Mouse (Mus musculus) cerebellum, adult 2 months (tissue): ENCODE data around the gene Lsm11. TPM values are rescaled to one million over a fixed set of nuclear protein-coding genes. Genes with fewer than 3 reads are reported as not detected.

Experiments
- DNase-seq, 2 experiments: peaks; one replicate each; pipeline ENCODE4 v3.0.0; 2021
- H3K27ac ChIP-seq: fragments of 200-500 bp; 2 replicates; pipeline ENCODE4 v1.5.1; 2012; ENCODE audit warnings: low read length, control low read depth, inconsistent platforms; ENCODE audit not compliant: insufficient read depth
- H3K27me3 ChIP-seq: fragments of 200-500 bp; 2 replicates; pipeline ENCODE4 v1.6.1; 2012; ENCODE audit warnings: inconsistent platforms, mild to moderate bottlenecking, low read length, moderate library complexity; ENCODE audit not compliant: control insufficient read depth, insufficient read depth
- H3K4me1 ChIP-seq: fragments of 200-500 bp; 2 replicates; pipeline ENCODE4 v1.6.1; 2011; ENCODE audit warnings: low read length; ENCODE audit not compliant: control insufficient read depth, insufficient read depth
- H3K4me3 ChIP-seq: fragments of 200-500 bp; replicated peaks from 2 replicates; pipeline ENCODE3; 2011; ENCODE audit warnings: mild to moderate bottlenecking, low read depth, low read length, control low read depth; ENCODE audit not compliant: insufficient read depth
- CTCF ChIP-seq: fragments of 200-500 bp; IDR thresholded peaks from 2 replicates; pipeline ENCODE4 v1.5.1; 2011; ENCODE audit warnings: low read depth, mild to moderate bottlenecking, control low read depth, low read length, moderate library complexity, borderline replicate concordance; ENCODE audit not compliant: insufficient read depth
- POLR2A ChIP-seq: fragments of 200-500 bp; IDR thresholded peaks from 2 replicates; pipeline ENCODE4 v1.6.1; 2011; ENCODE audit warnings: low read length, control low read depth, borderline replicate concordance; ENCODE audit not compliant: insufficient read depth
- WGBS: fragments of 180-500 bp; shearing (Covaris S2); methylation state at CpG from one replicate; pipeline ENCODE4 v1.1.7; 2018; 5-methylcytosine and 5-hydroxymethylcytosine counted together
- polyA plus RNA-seq: library from polyadenylated mRNA; depleted of rRNA; stranded (reverse); fragments of >200 nt; gene quantifications from 2 replicates; pipeline ENCODE4 v1.2.3, GENCODE M21; 2012

Gene Lsm11
- polyA plus RNA-seq, 1 experiment: 20.8 TPM

DNA sequence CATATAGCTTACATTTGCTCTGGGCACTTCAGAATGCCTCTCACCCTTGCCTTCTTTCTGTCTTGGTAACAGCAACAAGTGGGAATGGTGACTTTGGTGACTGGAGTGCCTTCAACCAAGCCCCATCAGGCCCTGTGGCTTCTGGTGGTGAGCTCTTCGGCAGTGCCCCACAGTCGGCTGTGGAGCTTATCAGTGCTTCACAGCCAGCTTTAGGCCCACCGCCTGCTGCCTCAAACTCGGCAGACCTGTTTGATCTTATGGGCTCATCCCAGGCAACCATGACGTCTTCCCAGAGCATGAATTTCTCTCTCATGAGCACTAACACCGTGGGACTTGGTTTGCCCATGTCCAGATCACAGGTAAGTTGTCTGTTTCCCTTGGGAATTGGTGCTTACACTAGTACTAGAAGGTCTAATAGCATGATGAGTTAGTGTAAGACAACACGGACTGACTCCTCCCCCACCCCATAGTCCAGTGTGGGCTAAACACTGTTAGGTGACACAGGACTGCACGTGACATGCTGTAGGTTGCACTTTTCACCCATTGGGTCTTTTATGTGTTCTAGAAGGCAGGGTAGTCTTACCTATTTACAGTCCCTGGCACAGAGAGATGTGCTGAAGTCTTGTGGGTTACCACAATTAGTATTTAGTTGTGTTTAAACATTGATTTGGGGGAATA, 38.5 kb downstream of the Lsm11 start:
- TF ChIP-seq POLR2A: no peak
- no peak for TF ChIP-seq CTCF

DNA sequence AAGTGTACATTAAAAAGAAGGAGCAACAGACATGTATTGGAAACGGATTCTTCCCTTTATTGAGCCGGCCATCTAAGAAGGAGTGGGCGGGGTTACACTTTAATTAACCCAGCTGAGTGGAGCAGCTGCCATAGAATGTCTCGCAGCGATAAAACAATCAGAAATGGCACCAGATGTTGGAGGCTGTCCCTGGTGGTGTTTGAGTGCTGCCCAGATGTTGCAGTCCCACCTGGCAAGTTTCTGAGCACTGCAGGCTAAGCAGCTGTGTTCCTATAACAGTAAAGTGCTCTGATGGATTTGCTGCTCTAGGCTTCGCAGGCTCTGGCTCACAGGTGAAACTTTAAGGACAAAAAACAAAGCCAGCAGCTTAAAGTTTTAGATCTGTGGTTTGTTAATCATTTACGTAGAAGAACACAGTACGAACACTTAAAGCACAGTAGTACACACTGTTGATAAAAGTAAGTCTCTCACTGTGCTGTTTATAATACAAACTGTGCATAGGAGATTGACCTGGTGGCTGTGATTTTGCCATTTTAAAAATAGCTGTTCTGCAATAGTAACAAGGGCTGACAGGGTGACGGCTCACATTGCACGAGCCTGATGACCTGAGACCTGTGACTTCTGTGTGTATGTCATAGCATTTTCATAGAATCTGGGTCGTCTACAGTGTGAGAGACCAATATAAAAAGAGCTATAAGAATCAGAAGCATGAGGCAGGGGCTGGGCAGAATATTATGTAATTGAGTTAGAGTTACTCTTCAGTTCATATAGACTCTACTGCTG, 44.3 kb downstream of the Lsm11 start:
- Histone ChIP-seq H3K27me3 (no peaks in the 10 kb centered on the region), H3K27ac (no peak overlapping the region), H3K4me3 (no peak overlapping the region), H3K4me1 (no peaks in the 10 kb centered on the region)
- no peak for DNase-seq
- 76% methylated on average over 11 of the region's 11 CpGs for WGBS
- TF ChIP-seq CTCF (no peak), POLR2A (no peak)

More for the DNA sequence above, 38.5 kb downstream of the Lsm11 start:
- 87% methylated on average over 8 of the region's 8 CpGs for whole genome bisulfite sequencing
- Histone ChIP-seq H3K4me1 (no peaks in the 10 kb centered on the region), H3K27me3 (no peaks in the 10 kb centered on the region), H3K27ac (no peak overlapping the region), H3K4me3 (no peak overlapping the region)
- DNase-seq: no peak

DNA sequence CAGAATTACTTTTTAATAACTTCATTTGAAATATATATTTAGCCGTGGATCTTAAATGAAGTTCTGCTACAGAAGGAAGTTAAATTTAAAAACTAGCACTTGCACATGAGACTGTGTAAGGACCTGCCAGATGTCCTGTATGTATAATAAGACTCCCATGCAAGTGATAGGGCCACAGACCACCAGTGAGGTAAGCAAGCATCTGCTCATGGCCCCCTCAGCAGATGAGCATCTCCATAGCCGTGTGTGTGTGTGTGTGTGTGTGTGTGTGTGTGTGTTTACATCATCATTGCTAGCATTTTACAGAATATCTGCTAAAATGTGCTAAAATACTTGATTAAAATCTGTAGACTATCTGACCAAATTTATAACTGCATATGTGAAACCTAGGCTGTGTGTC, 47.3 kb downstream of the Lsm11 start:
- no peak overlapping the region for H3K4me3 ChIP-seq
- H3K27ac ChIP-seq: no peak overlapping the region
- no peak for DNase-seq
- no peaks in the 10 kb centered on the region for H3K4me1 ChIP-seq
- no peaks in the 10 kb centered on the region for H3K27me3 ChIP-seq
- TF ChIP-seq POLR2A: no peak
- no peak for TF ChIP-seq CTCF
- WGBS: 75% methylated on average over 2 of the region's 2 CpGs

- no peaks in the 10 kb centered on the region for H3K27me3 ChIP-seq
- WGBS: 91% methylated on average over 5 of the region's 5 CpGs
- H3K4me1 ChIP-seq: no peaks in the 10 kb centered on the region
- H3K27ac ChIP-seq: no peak overlapping the region
- no peak for DNase-seq
- no peak overlapping the region for H3K4me3 ChIP-seq
- no peak for TF ChIP-seq POLR2A
- no peak for TF ChIP-seq CTCF
Measured at GRCm38 (mm10) chr11:45892861-45893360, 51.8 kb downstream of the Lsm11 start.

DNA sequence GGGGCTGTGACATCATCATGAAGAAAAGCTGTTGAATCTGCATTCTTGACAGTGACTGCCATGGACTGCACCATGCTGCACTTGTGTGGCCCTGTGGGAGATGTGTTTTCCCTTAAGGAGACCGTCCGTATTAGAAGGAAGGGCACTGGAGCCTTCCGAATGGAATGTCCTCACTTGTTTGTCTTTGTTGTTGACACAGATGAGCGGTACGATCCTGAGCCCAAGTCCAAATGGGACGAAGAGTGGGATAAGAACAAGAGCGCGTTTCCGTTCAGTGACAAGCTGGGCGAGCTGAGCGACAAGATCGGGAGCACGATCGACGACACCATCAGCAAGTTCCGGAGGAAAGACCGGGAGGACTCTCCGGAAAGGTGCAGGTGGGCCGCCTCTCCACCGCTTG, 54.3 kb downstream of the Lsm11 start:
- Histone ChIP-seq H3K4me3 (no peak overlapping the region), H3K27ac (no peak overlapping the region), H3K4me1 (no peaks in the 10 kb centered on the region), H3K27me3 (no peaks in the 10 kb centered on the region)
- 90% methylated on average over 20 of the region's 20 CpGs for WGBS
- DNase-seq: no peak
- no peak for TF ChIP-seq CTCF
- no peak for TF ChIP-seq POLR2A

DNA sequence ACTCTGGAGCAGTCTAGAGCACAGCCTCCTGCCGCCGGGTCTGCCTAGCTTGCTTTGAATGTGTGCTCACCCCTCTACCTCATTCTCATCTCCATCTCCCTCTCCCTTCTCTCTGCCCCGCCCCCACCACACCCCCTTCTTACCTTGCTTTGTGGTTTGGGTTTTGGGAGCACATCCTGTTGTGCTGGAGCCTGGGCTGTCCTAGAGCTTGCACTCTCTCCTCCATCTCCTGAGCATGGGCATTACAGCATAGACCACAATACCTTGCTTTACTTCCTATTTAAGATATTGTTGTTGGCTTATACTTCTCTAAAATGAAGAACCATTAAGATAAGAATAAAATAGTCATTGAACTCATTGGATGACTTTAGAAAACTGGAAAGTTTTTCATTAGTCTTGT, 54.8 kb downstream of the Lsm11 start:
- H3K4me1 ChIP-seq: no peaks in the 10 kb centered on the region
- no peak for DNase-seq
- no peak overlapping the region for H3K27ac ChIP-seq
- no peaks in the 10 kb centered on the region for H3K27me3 ChIP-seq
- WGBS: 88% methylated on average over 3 of the region's 3 CpGs
- no peak overlapping the region for H3K4me3 ChIP-seq
- TF ChIP-seq POLR2A (no peak), CTCF (no peak)

DNA sequence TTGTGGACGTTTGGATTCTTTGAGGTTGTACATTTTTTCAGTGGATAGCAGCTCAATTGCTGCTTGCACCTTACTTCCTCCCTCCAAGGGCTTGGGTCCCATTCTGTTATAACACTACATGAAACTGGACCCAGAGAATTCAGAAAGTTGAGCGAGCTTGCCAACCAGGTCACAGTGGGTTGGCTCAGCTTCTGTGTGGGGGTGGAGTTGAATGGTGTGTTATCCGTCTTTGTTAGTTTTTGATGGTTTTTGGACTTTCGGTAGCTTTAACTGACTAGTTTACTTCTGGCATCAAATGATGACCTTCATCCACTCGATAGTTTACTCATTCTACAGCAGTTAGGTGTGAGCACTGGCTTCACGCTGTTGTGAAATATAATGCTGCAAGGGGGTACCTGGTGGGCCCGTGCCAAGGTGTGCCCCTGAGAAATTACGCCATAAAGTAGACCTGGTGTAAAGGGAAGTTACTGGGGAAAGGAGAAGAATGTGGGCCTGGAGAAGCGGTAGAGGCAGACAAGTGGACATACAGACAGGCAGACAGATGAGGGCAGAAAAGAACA, 56.2 kb downstream of the Lsm11 start:
- Histone ChIP-seq H3K4me3 (no peak overlapping the region), H3K4me1 (no peaks in the 10 kb centered on the region), H3K27ac (no peak overlapping the region), H3K27me3 (no peaks in the 10 kb centered on the region)
- TF ChIP-seq CTCF (no peak), POLR2A (no peak)
- 80% methylated on average over 9 of the region's 9 CpGs for WGBS
- DNase-seq: no peak

GRCm38 (mm10) chr11:45886596-45886995, 58.1 kb downstream of the Lsm11 start:
- H3K27me3 ChIP-seq: no peaks in the 10 kb centered on the region
- no peak overlapping the region for H3K27ac ChIP-seq
- no peaks in the 10 kb centered on the region for H3K4me1 ChIP-seq
- H3K4me3 ChIP-seq: no peak overlapping the region
- WGBS: 75% methylated on average over 5 of the region's 5 CpGs
- DNase-seq: no peak
- no peak for TF ChIP-seq POLR2A
- TF ChIP-seq CTCF: no peak
